Mouse (Mus musculus): Measurements from ENCODE around the gene Pdzd8.

DNA sequence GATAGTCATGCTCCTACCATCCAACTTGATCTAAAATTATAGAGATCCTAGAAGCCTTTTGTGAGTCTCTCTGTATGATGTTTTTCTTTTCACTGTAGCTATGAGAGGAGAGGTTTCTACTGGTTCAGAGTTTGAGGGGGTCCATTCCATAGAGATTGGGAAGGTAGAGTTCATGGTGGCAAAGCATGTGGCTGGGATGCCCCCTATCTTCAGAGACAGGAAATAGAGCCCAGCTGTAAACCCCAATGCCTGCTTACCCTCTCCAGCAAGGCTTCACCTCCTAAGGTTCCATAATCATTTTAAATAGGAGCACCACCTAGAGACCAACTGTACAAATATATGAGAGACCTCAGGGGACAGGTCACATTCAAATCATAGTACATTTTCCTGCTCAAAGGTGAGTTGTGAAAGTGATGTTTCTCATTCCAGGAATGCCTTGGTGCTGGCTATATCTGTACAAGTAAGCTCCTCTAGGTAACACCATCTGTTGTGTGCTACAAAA lies 36.9 kb upstream of the Pdzd8 start:
- no peak for TF ChIP-seq CTCF (IDR thresholded peaks at IDR 0.05; ENCODE audit: control insufficient read depth, insufficient read depth, insufficient read length)
- no peak for TF ChIP-seq USF1 (IDR thresholded peaks at IDR 0.05; ENCODE audit: low read depth)
- TF ChIP-seq MYOG (IDR thresholded peaks at IDR 0.05; ENCODE audit: control insufficient read depth, extremely low read depth, insufficient read length): no peak
- no peak for TF ChIP-seq MYOD1 (IDR thresholded peaks at IDR 0.05; ENCODE audit: control insufficient read depth, insufficient read length, low read depth)
- no peak for TF ChIP-seq CEBPB (IDR thresholded peaks at IDR 0.05; ENCODE audit: low read depth)
